Mouse (Mus musculus): Measurements from ENCODE around the gene Fhod1.

Fhod1 gene

DNA sequence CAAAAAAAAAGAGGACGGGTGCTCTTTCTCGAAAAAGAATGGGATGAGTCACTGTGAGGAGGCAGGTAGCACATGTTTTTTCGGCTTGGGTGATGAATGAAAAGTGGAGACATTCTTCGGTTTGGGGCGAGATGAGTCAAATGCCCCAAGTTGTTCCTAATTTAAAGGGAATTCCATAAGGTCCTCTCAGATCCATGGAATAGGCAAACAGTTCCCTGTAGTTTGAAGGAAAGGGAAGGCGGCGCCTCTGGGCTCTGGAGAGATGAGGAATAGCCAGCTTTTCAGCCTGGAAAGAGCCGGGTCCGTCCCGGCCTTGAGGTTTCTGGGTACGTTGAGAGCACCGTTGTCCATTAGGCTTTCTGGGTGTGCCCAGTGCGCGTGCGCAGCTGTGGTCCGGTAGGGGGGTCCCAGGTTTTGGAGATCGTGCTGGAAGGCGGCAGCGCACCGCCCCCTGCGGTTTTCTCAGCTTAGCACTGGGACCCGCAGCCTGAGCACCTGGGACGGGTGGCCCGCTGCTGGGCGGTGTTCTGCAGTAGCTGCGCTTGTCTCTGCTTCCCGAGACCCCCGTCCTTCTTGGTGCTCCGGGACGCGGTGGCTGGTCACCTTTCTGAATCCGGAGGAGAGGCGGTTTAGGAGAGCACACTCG, 820 bp upstream of the Fhod1 start, which contains the start of gene Slc9a5:
Gene Slc9a5 (plus strand): TSS at position 394 of the 646 bp plus-strand sequence.
- DNase-seq (ENCODE audit: low read depth) = peak; percentile 48

DNA sequence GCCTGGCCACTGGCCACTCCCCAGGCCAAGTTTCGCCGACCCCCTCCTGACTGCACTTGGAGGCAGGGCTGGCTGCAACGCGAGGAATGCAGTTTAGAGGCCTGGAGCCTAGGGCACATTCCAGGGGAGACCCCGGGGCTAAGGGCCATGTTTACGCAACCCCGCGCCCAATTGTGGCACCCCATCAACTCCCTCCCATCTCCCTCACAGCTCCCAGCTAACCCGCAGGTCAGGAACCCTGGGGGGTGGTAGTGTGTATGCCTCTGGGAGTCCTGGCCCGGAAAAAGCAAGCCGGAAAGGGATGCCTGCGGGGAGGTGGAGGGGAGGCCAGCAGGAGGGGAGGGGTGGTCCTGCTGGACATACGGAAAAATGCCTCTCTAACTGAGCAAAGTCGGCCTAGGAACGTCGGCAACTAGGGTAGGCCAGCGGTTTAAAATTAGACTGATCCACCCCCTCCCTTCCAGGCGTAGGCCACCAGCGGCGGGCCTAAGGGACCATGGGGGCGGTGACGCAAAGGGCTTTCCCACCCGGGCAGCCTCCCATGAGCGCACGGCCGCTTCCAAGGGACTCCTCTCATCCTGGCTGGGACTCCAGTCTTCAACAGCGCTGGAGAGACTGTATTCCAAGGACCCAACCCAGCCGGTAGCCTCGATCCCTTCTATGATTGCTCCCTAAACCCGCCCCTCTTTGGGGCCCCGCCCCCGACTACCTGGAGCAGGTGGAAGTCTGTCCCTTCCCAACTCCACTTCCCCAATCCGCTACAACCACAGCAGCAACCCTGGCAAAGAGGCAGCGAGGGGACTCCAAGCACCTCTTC, 934 bp downstream of the Fhod1 start:
- peak; percentile 16 for DNase-seq (ENCODE audit: low read depth)

DNA sequence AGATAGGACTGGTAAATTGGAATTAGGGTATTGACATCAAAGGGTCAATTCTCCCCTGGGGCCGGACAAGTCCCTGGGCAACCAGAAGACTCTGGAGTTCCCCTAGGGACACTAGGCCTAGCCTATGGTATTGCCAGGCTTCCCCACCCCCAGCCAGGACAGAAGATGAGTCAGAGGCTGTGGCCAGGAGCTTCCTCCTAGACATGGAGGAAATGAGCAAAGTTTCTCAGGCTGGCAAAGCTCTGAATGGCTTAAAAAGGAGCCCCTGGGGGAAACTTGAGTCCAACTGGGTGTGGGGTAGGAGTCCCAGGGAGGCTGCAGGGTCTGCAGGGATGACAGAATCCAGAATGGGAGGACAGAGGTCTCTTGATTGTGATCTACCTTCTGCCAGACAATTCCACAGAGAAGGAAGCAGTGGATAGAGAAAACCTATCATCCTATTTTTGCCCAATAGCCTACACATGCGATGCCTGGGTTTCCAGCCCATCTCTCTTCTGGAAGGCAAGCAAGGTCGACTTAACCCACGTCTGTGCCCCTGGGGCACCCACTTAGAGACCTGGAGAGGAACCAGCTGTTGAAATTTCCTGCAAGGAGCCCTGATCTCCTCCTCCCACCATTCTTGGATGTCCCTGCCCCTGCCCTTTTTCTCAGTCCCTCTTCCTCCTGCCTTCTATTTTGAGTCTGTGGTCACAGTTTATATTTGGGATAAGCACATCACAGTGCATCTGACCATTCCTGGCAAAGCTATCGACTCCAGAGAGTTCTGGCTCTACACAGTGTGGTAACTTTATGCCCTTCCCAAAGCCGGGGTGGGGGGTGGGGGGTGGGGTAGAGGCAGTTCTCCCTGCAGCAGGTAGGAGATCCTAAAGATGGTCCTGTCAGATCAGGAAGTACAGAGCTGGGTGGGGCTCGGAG, 2.4 kb downstream of the Fhod1 start:
- DNase-seq (ENCODE audit: low read depth) = no peak

DNA sequence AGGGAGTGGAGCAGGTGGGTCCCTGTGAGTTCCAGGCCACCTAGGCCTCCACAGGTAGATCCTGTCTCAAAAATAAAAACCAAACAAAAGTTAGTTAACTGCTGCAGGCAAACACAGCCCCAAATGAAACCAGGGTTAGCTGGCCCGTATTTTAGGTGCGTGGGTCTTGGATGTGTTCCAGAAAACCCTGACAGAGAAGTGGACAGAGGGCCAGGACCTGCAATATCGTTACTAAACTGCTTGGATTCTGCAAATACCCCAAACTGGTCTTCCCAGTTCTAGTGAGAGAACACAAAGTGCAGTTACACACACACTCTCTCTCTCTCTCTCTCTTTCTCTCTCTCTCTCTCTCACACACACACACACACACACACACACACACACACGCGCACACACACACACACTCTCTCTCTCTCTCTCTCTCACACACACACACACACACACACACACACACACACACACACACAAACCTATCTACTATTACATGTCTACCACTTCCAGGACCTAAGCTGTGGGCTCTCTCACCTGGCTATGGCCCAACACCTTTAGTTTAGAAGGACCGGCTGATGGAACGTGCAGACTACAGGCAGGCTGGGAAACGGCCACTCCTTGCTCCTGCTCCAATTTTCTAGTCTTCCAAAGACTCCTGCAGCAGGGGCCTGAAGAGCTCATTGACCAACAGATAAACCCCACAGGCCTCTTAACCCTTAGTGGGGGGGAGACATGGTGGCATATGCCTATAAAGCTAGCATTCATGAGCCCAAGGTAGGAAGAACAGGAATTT, 3.8 kb downstream of the Fhod1 start:
- no peak for DNase-seq (ENCODE audit: low read depth)

DNA sequence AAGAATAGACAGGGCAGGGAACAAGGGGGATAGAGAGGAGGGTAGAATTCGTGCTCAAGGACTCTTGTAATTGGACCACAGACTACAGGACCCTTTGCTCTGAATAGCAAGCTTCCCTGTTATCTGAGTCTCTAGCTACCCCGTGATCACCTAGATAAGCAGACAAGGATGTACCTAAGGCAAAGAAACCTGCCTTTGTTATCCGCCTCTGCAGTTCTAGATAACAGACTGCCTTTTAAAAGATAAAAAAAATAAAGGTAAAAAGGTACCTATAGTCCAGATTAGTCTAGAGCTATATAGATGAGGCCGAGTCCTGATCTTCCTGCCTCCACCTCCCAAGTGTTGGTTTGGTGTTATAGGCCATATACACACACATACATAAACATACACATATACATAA, 5.0 kb downstream of the Fhod1 start:
- no peak for DNase-seq (ENCODE audit: low read depth)

DNA sequence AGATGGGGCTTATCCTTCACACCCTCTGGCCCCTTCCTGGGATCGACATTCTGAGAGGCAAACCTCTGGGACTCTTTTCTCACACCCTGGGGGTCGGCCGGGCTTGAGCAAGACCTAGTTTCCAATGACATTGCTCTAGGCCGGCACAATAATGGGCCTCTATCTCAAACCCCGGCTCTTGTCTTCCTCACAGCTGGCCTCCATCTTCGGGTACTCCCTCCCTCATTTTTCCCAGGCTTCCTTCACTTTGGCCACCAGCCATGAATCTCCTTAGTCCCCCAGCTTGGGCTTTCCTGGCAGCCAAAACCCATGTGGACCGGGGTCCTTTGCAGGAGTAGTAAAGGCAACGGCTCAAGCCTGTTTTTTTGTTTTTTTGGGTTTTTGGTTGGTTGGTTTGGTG, 6.4 kb downstream of the Fhod1 start:
- no peak for DNase-seq (ENCODE audit: low read depth)

DNA sequence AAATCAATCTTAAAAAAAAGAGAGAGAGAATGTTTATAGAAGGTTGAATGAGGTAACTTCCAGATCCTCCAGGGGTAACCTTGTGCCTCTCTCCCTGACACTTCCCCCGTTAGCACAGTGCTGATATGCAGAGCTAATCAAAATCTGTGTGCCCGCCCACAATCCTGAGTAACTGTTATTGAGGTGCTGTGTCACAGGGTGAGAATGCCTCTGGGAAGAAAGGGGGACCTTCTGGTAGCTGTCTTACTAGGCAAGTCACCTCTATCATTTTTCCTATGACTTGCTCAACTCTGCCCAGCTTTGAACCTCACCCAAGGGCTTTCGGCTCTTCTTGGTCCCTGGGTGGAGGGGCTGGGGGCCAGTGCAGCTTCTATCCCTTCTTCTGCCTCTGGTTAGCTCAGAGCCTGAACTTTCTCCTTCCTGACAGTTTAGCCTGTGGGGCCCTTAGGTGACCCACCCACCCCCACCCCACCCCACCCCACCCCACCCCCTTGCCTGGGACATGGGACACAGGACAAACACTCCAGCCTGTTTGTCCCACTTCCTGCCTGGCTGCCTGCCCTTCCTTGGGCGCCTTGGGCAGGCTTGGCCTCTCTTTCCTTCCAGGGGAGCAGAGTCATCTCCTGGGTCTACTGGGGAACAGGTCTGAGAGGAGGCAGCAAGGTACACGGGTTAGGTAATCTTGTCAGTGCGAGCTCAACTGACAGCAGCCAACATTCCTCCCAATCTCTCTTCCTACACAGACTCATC, 7.7 kb downstream of the Fhod1 start:
- DNase-seq (ENCODE audit: low read depth) = no peak

DNA sequence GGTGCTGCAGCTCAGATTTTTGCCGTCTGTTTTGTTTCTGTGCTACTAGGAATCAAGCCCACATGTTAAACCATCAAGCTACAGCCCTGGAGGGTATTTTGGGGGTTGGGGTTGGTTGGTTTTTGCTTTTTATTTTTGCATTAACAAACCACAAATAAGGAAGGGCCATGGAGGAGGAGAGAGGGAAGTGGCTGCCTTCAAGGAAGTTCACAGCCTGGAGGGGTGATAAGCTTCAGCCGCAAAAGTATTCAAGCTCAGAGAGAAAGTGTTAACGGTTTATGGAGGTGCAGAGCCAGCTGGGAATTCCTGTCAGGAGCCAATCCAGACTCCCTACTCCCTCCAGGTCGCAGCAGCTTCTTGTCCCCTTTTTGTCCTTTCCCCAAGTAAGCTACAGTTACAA, 8.8 kb downstream of the Fhod1 start:
- no peak for DNase-seq (ENCODE audit: low read depth)

DNA sequence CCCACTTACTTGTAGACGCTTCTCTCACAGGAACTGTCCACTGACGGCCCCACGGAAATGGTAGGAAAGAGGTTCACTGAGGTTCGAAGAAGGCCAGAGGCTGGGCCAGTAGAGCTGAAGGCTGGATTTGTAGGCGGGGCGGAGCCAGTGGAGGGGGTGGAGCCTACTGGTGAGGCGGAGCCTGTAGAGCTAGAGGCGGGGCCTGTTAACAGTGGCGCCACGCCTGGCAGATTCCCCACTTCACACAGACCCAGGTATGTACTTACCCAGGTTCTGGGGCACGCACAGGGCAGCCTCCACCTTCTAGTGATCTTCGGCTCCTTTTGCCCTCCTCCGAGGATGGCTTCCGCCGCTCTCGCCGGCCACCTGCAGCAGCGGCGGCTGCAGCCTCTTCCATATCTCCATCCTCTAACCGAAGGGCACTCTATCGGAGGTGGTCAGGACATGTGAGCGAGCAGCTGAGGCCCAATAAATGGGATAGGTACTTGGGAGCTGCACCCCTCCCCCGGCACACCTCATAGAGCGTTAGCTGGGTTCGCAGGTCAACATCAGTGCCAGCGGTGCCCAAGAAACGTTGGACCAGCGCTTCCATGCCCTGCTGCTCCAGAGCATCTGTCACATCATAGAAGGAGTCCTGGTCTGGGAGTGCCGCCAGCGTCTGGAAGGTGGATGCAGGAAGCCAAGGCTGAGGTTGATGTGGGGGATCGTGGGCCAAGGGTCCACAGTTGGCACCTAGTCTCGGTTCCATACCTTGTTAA, 11.2 kb downstream of the Fhod1 start:
- no peak for DNase-seq (ENCODE audit: low read depth)

DNA sequence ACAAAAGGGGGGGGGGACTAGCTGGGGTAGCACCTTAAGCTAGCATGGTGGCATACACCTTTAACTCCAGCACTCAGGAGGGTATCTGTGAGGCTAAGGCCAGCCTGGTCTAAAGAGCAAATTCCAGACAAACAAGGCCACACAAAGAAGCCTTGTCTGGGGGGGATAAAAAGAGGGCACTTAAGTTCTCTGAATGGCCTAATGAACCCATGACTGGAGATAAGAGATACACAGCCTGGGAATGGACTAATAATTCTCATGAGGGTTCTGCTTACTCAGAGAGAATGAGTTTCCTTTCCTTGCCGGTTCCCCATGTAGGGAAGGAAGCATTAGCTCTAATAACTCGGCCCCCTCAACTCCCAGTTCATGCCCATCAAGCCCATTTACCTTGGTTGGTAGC, 15.2 kb downstream of the Fhod1 start:
- no peak for DNase-seq (ENCODE audit: low read depth)

DNA sequence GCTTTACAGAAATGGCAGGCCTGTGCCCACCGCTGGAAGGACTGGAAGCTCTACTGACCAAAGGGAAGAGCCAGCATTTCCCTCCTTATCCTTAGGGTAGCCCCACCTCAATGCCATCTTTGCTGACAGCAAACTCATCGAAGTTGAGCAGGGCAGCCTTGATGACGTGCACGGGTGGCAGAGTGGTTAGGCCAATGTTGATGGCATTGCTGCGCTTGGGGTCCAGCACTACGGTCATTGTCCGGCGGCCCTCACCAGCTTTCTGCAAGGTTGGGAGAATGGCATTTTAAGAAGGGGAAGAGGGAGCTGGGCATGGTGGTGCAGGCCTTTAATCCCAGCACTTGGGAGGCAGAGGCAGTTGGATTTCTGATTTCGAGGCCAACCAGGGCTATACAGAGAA, 15.8 kb downstream of the Fhod1 start:
- DNase-seq (ENCODE audit: low read depth) = no peak

DNA sequence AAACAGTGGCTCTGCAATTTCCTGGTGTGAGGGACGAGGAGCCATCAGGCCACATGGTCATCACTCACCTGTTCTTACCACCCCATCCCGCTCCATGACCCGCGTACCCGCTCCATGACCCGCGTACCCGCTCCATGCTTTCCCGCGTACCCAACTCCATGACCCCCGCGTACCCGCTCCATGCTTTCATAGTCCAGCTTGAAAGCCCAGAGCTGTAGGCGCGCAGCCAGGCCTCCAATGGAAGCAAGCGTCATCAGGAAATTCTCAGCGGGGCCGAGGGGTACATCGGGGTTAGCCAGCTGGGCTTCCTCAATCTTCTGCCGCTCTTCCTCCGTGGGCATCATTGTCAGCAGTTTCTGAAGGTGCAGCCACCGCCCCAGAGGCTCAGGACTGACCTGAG, 16.3 kb downstream of the Fhod1 start:
- no peak for DNase-seq (ENCODE audit: low read depth)

DNA sequence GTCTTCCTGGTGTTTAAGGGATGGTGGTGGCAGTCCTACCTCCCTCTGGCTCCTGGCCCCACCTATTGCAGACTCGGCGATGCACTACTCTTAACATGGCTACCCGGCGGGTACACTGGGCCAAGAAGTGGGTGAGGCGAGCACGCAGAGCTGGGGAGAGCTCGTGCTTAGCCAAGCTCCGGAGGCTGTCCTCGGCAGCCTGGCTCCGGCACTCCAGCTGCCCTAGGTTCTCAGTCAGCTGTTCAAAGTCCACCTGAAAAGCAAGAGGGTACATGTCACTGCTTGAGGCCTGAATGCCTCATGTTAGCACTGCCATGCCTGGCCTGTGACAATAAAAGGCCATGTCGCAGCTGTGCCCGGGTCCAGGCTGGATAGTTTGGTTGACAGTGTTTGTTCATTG, 17.4 kb downstream of the Fhod1 start:
- no peak for DNase-seq (ENCODE audit: low read depth)

DNA sequence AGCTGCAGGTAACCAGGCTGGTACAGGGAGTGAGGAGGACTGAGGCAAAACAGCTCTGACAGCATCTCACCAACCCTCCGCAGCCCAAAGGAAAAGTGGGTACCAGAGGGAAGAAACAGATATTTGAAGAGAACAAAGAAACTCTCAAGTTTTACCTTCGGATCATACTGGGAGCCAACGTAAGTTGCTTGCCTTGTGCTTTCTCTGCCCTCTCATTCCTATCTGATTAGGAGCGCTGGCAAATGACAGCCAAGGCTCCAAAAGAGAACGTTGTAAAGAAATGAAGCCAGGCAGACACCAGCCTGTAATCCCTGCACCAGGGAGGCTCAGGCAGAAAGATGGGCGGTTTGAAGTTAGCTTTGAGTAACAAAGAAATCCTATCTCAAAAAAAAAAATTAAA, 20.8 kb downstream of the Fhod1 start:
- DNase-seq (ENCODE audit: low read depth) = no peak

DNA sequence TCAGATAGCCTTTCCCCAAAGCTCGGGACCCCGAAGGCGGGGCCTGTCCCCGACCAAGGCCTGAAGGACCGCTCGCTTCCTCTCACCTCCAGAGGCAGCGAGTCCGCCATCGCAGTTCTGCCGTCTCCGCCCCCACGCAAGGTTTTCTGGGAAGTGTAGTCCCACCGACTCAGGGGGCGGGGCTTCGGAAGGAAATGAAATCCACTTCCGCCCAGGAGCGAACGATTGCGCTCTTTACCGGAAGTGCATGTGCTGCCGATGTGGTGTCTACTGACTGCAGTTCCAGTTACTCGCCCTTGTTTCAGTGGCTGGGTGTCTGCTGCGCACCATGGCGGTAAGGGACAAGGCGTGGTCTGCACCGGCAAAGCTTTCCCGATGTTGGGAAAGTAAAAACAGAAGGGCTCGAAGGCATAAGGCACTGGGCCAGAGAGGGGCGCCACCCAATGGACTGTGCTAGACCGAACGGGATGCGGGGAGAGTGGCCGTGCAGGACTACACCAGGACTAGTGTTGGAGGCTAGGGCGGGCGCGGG, 21.5 kb downstream of the Fhod1 start, which contains the start of the genes Lrrc29 and Tmem208:
Gene Lrrc29 (minus strand): TSS at position 138 of the 532 bp plus-strand sequence.
Gene Tmem208 (plus strand): TSS at position 214 of the 532 bp plus-strand sequence.
- peak; percentile 97 for DNase-seq (ENCODE audit: low read depth)

DNA sequence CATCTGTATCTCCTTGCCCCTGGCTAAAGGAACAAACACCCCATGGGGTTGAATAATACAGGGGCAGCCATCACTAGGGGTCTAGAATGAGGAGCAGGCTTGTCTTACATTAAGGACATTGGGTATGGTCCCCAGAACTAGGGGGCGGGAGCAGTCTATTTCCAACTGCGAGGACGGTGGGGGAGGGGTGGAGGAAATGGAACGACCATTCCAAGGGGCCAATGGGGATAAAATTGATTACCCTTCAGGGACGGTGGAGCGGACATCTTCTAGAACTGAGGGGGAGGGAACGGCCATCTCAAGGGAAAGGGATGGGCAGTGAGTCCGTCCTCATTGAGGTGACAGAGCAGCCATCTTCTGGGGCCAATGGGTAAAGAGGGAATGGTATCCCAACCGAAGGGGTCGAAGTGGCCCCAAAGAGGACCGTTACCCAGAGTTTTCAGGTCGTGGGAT, 22.1 kb downstream of the Fhod1 start:
- DNase-seq (ENCODE audit: low read depth) = no peak

DNA sequence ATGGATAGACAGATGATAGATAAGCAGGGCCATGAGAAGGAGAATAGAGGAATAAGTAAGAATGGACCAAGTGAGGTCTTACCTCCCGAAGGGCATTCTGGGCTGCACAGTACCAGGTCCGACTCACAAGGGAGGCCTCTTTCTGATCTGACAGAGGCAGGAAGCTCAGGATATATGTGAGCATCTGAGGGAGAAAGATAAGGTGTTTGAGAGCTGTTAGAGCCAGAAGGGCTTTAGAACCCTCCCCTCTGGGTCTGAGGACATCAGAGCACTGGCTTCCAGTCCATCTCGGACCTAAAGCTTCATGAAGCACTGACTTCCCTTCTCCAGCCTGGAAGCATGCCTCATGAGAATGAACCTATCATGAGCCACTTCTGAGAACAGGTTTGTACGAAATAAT, 24.6 kb downstream of the Fhod1 start:
- DNase-seq (ENCODE audit: low read depth) = no peak

DNA sequence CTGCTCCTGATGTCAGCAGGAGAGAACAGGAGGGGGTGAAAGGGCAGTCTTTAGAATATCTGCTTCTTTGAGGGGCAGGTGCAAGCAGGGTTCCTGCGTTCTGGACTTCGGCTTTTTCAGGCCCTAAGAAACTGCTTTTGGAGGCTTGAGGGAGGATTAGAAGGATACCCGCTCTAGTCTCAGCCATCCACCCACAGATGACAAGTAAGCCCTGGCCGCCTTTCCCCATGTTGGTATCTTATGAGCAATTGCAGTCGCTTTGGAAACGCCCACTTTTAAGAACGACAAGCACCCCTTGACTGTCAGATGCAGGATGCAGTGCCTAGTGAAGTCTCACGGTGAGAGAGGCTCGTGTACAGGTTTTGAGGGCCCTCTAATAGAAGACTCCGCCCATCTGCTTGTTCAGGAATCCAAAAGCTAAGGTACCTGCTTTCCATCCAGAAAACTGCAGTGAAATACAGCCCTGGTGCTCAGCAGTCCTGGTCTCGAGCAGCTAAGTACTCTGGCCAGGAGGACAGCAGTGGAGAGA, 29.0 kb downstream of the Fhod1 start:
- no peak for DNase-seq (ENCODE audit: low read depth)

DNA sequence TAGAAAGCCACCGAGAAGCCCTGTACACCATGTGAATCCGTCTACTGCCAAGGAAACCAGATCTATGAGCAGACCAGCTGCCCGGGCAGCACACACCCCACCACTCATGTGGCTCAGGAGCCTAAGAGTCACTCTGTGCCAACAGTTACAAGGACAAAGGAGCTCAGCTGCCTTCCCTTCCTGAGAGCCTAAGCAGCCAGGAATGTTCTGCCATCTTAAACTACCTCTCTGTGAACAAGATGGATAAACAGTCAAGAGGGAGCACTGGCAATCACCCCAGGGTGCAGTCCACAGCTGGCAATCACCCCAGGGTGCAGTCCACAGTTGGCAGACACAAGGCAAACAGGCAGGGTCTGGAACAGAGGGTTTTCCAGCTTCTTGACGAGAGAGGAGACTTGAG, 29.8 kb downstream of the Fhod1 start:
- DNase-seq (ENCODE audit: low read depth) = no peak
